Mouse (Mus musculus) skeletal muscle tissue, adult 2 months (tissue): ENCODE data around the gene Hist1h4m.
"Not testable (repeated sequence)": the region's sequence is repeated elsewhere in the genome, so short reads cannot be mapped to it uniquely, and the experiment has no call there.

Experiments
- DNase-seq: peaks from one replicate; pipeline ENCODE4 v3.0.0-alpha.2; 2012; ENCODE audit warnings: low read depth, low spot score

Hist1h4m gene

DNA sequence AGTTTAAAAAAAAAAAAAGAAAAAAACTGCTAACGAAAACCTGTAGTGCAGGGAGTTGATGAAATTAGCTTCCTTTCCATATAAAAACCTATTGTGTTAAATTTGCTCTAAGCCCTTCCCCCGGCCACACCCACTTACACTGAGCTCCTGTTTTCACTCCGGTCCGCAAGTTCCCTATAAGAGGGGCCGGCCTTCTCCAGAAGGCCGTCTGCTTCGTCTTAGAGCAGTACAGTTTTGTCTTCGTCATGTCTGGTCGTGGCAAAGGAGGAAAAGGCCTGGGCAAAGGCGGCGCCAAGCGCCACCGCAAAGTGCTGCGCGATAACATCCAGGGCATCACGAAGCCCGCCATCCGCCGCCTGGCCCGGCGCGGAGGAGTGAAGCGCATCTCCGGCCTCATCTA is at the start of gene Hist1h4m:
Gene Hist1h4m, plus strand, starts transcription at position 208 of the 400 bp plus-strand sequence.
- DNase-seq: not testable (repeated sequence)

DNA sequence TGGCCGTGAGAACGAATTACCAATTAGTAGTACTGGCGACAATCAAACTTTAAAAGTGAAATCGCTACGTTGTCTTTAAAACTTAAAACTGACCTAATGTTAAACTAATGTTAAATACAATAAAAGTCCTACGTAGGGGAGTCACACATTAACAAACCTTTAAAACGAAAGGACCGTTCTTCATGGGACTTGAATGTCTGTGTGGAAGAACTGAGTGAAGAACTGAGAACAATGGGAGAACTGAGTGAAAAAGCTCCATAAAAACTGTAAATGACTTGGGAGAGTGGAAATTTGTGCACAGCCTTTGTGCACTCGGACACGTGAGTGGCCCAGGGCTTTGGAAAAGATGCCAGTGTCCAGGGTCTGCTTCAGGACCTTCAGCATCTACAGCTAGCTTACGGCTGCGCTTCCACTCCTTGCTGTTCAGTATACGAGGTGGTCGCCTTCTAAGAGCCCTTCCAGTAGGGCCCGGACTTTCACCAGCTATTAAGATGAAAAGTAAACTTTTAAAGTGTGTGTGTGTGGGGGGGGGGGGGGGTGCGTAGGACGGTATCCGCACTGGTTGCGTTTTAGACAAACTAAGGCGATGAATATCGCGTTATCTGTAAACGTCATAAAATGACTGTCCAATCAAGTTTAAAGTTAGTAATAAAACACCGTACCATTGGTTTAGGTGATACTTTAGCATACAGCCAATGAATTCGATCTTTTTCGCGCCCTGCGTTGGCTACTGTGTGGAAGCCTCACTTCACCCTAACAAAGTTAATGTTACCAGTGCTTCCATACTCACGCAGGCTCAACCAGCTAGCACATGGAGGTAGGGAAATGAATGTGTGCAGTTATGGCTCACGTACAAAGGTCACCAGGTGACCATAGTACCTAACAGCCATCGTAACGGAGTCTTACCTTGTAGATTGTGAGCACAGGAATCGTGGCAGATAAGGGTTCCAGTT is 32.5 kb upstream of the Hist1h4m start:
- peak; percentile 87 for DNase-seq

GRCm38 (mm10) chr13:21779767-21780731 is 31.5 kb upstream of the Hist1h4m start, which contains the start of gene Hist1h1b:
TSS of gene Hist1h1b (minus strand) at chr13:21780625.
- peak; percentile 54 for DNase-seq

DNA sequence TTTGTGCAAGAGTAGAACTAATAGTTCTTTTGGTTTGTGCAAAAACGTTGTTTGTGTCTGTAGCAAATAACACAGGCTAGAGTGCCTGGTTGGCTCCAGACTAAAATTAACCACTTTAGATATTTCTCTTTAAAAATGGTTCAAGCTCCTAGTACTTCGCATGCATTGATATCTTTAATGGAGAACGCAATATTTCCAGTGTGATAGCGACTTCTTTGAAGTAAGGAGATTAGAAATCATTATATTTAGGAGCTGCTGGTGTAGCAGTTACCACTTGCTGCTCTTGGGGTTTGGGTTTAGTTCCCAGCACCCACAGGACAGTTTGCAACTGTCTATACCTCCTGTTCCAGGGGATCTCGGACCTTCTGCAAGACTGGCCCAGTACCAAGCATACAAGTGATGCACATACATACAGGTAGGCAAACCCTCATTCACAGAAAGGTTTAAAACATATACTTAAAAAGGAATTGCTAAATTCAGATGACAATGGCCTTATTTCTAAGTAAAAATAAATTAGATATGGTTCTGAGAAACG is 30.5 kb upstream of the Hist1h4m start:
- no peak for DNase-seq

DNA sequence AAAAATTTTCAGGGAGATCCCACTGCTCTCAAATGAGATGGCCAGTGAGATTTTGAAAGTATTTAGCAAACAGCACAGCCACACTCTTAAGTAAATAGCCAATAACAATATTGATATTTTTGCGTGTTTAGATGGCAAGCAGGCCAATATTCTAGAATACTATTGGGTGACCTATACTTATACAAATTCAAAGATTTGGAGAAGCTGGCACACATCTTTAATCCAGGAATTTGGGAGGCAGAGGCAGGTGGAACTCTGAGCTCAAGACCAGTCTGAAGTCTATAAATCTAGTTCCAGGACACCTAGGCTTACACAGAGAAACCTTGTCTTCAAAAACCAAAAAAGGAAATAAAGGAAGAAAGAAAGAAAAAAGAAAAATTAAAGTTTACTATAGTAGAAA is 29.9 kb upstream of the Hist1h4m start:
- no peak for DNase-seq

- not testable (repeated sequence) for DNase-seq
Observed at GRCm38 (mm10) chr13:21782361-21783254, 28.9 kb upstream of the Hist1h4m start.

GRCm38 (mm10) chr13:21783255-21783617 is 28.3 kb upstream of the Hist1h4m start, which contains the start of gene Hist1h3i:
TSS of gene Hist1h3i (minus strand) at chr13:21783370.
- peak; percentile 85 for DNase-seq

DNA sequence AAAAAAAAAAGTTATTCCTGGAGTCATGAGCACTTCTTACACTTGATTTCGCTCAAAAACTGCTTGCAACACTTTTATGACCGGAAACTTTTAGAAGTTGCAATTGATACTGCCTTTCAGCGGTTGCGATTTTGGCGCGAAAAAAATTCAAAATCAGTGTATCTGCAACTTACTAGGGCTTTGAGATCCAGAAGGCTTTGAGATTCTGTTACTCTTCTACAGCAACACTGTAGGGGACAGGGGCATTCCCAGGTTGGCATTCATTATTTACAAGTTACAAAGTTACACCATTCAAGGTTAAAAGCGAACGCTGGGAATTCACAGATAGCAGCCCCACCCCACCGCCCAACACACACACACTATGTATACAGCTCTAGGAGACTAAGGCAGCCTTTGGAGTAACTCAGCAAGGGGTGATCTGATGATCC is 27.8 kb upstream of the Hist1h4m start:
- DNase-seq: no peak

DNA sequence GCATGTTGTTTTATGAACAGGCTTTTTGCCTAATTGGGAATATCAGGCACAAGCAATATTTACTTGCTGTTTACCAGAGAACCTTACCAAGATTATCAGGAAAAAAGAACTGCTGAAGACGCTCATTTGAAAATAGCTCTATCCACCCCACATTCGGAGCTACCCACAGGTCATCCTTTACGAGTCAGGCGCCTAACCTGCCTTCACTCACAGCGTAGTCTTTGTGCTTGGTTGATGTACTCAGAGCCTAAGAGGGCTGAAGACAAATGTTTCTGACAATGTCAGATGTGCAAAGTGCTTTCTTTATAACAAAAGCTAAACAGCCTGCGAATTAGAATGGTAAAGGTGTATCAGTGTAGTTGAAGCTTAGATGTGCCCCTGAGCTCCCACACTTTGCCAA is 27.2 kb upstream of the Hist1h4m start:
- DNase-seq: no peak

DNA sequence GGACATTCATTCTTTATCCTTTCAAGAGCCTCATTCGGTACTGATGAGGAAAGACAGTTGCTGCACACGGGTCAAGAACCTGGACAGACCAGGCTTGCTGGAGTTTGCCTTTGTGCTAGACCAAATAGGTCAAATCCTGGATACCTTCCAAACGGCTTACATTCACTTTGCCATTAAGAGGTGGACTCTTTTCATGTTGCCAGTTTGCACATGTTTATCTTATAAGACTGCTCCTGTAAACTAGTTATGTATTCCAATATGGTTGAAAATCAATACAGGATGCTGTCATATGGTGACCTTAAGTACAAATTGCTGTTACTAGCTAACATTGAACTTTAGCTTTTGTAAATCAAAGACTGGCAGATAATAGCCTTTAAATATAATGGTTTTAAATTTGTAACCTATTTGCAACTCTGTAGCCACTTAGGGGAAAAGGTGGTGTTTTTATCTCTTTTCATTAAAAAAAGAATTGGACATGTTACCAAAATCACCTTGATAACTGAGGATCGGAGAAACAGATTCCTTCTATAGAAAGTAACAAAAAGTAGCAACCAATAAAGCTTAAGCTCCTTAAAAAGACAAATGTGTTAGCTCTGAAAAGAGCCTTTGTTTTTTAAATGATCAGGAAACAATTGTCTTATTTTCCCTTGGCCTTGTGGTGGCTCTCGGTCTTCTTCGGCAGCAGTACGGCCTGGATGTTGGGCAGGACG is 25.2 kb upstream of the Hist1h4m start:
- no peak for DNase-seq

GRCm38 (mm10) chr13:21786899-21787629 is 24.5 kb upstream of the Hist1h4m start, which contains the start of the genes Hist1h2an and Hist1h2bp:
TSS of gene Hist1h2an (minus strand) at chr13:21787218.
TSS of gene Hist1h2bp (plus strand) at chr13:21787461.
- DNase-seq: peak; percentile 98

DNA sequence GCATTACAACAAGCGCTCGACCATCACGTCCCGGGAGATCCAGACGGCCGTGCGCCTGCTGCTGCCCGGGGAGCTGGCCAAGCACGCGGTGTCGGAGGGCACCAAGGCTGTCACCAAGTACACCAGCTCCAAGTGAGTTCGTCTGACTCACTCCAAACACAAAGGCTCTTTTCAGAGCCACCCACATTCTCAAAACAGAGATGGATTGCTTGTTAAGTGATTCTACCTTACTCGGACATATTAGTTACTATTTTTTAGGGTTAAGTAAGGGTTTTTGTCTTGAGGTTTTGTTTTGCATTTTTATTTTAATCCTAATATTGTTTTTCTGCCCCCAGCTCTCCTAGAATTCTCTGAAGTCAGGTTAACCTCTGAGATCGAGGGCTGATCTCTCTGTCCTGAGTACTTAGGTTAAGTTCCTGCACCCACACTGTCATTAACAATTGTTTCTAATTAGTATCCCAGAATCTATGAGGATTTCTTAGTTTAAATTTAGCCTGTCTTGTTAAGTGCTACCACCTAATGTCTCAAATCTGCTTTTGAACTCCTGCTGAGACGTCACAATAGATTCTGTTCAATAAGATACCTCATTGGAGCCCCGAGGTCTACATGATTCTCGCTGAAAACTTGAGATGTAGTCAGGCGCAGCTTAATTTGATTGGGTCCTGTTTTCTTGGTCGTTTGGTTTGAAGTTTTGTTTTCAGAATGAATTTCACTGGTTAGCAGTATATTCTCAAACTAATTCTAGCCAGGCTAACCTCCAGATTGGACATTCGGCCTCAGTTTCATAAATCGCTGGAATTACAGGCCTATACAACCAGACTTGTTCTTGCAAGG is 23.6 kb upstream of the Hist1h4m start:
- no peak for DNase-seq

DNA sequence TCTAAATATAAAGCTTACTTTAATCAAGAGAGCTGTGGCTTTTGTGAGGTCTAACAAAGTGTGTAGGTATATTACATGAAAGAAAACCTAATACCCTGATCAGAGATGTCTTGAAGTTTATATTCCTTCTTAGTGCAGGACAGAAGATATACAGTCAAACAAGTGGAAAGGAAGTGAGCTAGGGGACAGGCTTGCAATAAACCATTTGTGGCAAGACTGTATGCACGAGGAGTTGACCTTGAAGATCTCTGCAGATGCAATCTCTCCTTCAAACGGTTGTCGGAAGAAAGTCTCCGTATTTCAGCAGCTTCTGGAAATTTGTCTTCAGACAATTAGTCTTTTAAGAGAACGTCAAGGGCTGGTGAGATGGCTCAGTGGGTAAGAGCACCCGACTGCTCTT is 21.6 kb upstream of the Hist1h4m start:
- DNase-seq: no peak

- DNase-seq: no peak
Observed at GRCm38 (mm10) chr13:21790601-21791283, 20.8 kb upstream of the Hist1h4m start.

DNA sequence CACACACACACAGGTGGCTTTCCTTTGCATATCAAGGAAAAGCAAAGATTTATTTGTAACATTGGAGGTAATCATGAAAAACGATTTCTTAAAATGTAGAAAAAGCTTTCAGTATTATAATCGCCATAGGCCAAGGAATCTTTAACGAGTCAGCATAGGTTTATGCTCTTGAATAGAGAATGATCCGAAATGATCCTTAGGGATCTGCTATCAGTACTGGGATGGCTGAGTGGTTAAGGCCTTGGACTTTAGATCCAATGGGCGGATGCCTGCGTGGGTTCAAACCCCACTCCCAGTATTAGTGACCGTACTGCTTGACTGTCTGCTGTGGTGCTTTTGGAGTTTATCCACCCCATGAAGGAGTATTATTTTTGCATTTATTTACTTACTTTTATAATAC is 16.0 kb upstream of the Hist1h4m start:
- no peak for DNase-seq

DNA sequence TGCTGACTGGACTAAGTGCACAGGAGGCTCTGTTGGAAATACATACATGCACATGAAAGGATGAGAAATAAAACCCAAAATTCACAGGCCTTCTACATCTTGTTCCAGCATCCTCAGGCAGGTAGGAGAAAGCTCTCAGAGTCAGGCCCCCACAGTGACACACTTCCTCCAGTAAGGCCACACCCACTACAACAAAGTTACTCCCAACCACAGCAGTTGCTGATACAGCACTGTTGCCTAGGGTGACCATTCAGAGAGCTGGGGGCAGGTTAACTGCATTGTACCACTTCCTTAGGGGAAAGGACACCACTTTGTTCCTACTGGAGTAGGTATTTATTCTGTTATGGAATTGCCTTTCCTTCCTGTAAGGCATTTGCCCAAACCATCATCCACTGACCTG is 14.4 kb upstream of the Hist1h4m start:
- DNase-seq: not testable (repeated sequence)

DNA sequence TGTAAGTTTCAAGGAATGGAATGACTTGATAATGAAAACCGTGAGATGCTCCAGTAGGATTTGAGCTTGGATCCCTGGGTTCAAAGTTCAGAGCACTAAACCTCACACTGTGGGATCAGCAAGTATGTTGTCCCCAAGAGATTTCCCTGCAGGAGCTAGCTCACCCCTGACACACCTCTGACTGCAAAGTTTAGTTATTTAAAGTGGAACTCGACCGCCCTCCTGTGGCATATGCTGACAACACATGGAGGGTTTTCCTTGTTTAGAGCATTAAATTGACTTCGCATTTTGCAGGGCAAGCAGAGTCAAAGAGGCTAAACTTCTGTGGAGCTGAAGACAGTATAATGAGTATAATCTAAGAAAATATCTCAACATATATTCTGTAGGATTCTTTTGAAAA is 8.5 kb upstream of the Hist1h4m start:
- DNase-seq: not testable (repeated sequence)

- not testable (repeated sequence) for DNase-seq
Observed at GRCm38 (mm10) chr13:21810073-21810472, 1.5 kb upstream of the Hist1h4m start, which contains the start of the genes Hist1h2bq and Hist1h2ao. TSS of gene Hist1h2bq (minus strand) at chr13:21810197. TSS of gene Hist1h2ao (plus strand) at chr13:21810465.
